Mouse (Mus musculus) adrenal gland, adult (tissue): Measurements from ENCODE around the gene Tia1.

ENCODE experiments used
- DNase-seq, 2 experiments: peaks; one replicate each; pipeline ENCODE4 v3.0.0; 2022 to 2023; ENCODE audit warnings: low spot score in 1 of 2; ENCODE audit not compliant: inconsistent age in 2 of 2

The Tia1 gene

GRCm38 (mm10) chr6:86384692-86385091 lies 19.3 kb upstream of the Tia1 start:
- DNase-seq, result no peak

GRCm38 (mm10) chr6:86385362-86386104 lies 18.5 kb upstream of the Tia1 start:
- no peak for DNase-seq

- no peak for DNase-seq
Observed at GRCm38 (mm10) chr6:86387313-86387712, 16.7 kb upstream of the Tia1 start.

GRCm38 (mm10) chr6:86388461-86388860 lies 15.6 kb upstream of the Tia1 start:
- DNase-seq, result no peak

- DNase-seq, result no peak
Observed at GRCm38 (mm10) chr6:86391326-86391725, 12.7 kb upstream of the Tia1 start.

- DNase-seq, result no peak
Observed at GRCm38 (mm10) chr6:86393187-86393586, 10.8 kb upstream of the Tia1 start.

GRCm38 (mm10) chr6:86394078-86394720 lies 9.8 kb upstream of the Tia1 start:
- no peak for DNase-seq

GRCm38 (mm10) chr6:86395021-86395420 lies 9.0 kb upstream of the Tia1 start:
- no peak for DNase-seq

GRCm38 (mm10) chr6:86395969-86396368 lies 8.1 kb upstream of the Tia1 start:
- DNase-seq, result no peak

GRCm38 (mm10) chr6:86396581-86397256 lies 7.3 kb upstream of the Tia1 start, which contains the start of gene Pcyox1:
TSS of gene Pcyox1 (minus strand) at chr6:86397154.
- DNase-seq, result peak; percentile 92 to 97

- DNase-seq, result no peak
Observed at GRCm38 (mm10) chr6:86397257-86397980, 6.6 kb upstream of the Tia1 start.

- no peak for DNase-seq
Observed at GRCm38 (mm10) chr6:86398986-86399385, 5.0 kb upstream of the Tia1 start.

- DNase-seq, result no peak
Observed at GRCm38 (mm10) chr6:86399995-86400394, 4.0 kb upstream of the Tia1 start.

- peak; percentile 83 to 95 for DNase-seq
Observed at GRCm38 (mm10) chr6:86400972-86401371, 3.0 kb upstream of the Tia1 start.

- DNase-seq, result no peak
Observed at GRCm38 (mm10) chr6:86402681-86403607, 1.1 kb upstream of the Tia1 start.

GRCm38 (mm10) chr6:86403728-86404099 lies 305 bp upstream of the Tia1 start:
- peak in 1 of 2 experiments; percentile 99 for DNase-seq

- peak in 1 of 2 experiments; percentile 74 for DNase-seq
Observed at GRCm38 (mm10) chr6:86404996-86405395, 977 bp downstream of the Tia1 start.

GRCm38 (mm10) chr6:86406306-86406705 lies 2.3 kb downstream of the Tia1 start:
- no peak for DNase-seq

- no peak for DNase-seq
Observed at GRCm38 (mm10) chr6:86418711-86419110, 14.7 kb downstream of the Tia1 start.

GRCm38 (mm10) chr6:86419239-86419638 lies 15.2 kb downstream of the Tia1 start:
- no peak for DNase-seq
